Mouse (Mus musculus) liver, adult 2 months (tissue): ENCODE data around the gene Knop1. TPM values are rescaled to one million over a fixed set of nuclear protein-coding genes. Genes with fewer than 3 reads are reported as not detected.

Experiments
- DNase-seq: peaks from one replicate; pipeline ENCODE4 v3.0.0-alpha.2; 2011; ENCODE audit warnings: low read depth, low spot score; ENCODE audit errors: extremely low read depth
- H3K27ac ChIP-seq: fragments of 200-500 bp; replicated peaks from 2 replicates; pipeline ENCODE4 v1.5.1; 2012; ENCODE audit warnings: low read depth, mild to moderate bottlenecking, control low read depth, inconsistent platforms, low read length; ENCODE audit not compliant: insufficient read depth
- H3K27me3 ChIP-seq: fragments of 200-500 bp; 2 replicates; pipeline ENCODE4 v1.6.1; 2012; ENCODE audit warnings: mild to moderate bottlenecking, moderate library complexity, low read length, inconsistent platforms; ENCODE audit not compliant: control insufficient read depth, insufficient read depth
- H3K36me3 ChIP-seq: fragments of 200-500 bp; 2 replicates; pipeline ENCODE4 v1.6.1; 2012; ENCODE audit warnings: low read length, inconsistent platforms; ENCODE audit not compliant: control insufficient read depth, insufficient read depth
- H3K4me1 ChIP-seq: fragments of 200-500 bp; 2 replicates; pipeline ENCODE4 v1.6.1; 2011; ENCODE audit warnings: low read length; ENCODE audit not compliant: control insufficient read depth, insufficient read depth
- H3K4me3 ChIP-seq: fragments of 200-500 bp; 2 replicates; pipeline ENCODE4 v1.5.1; 2011; ENCODE audit warnings: low read depth, mild to moderate bottlenecking, control low read depth, low read length, moderate library complexity; ENCODE audit not compliant: insufficient read depth
- H3K79me2 ChIP-seq: fragments of 200-500 bp; 2 replicates; pipeline ENCODE4 v1.6.1; 2012; ENCODE audit warnings: inconsistent platforms, mild to moderate bottlenecking, low read length, moderate library complexity; ENCODE audit not compliant: control insufficient read depth, insufficient read depth
- H3K9ac ChIP-seq: fragments of 200-500 bp; 2 replicates; pipeline ENCODE4 v1.6.1; 2012; ENCODE audit warnings: low read depth, mild to moderate bottlenecking, control low read depth, inconsistent platforms, low read length
- CTCF ChIP-seq: fragments of 200-500 bp; IDR thresholded peaks from 2 replicates; pipeline ENCODE4 v1.5.1; 2011; ENCODE audit warnings: low read depth, low read length, control low read depth
- POLR2A ChIP-seq: fragments of 200-500 bp; IDR thresholded peaks from 2 replicates; pipeline ENCODE4 v1.6.1; 2011; ENCODE audit warnings: low read length, control low read depth; ENCODE audit not compliant: insufficient read depth; ENCODE audit errors: extremely low read depth
- WGBS: fragments of 180-500 bp; shearing (Covaris S2); methylation state at CpG from one replicate; pipeline ENCODE4 v1.1.7; 2018; 5-methylcytosine and 5-hydroxymethylcytosine counted together
- polyA plus RNA-seq: library from polyadenylated mRNA; depleted of rRNA; stranded (reverse); fragments of >200 nt; gene quantifications from 2 replicates; pipeline ENCODE4 v1.2.3, GENCODE M21; 2012
- total RNA-seq: library from RNA; depleted of rRNA; stranded (reverse); fragments of >200 nt; gene quantifications from 2 replicates; pipeline ENCODE4 v1.2.3, GENCODE M21; 2014

The Knop1 gene
- total and polyA plus RNA-seq, 2 experiments: 6.0 to 9.4 TPM

- peaks cover 13% of the 10 kb centered on the region; the same call in 1 of the 2 replicates for H3K36me3 ChIP-seq
- 69% methylated on average over 7 of the region's 7 CpGs for WGBS
- no peaks in the 10 kb centered on the region for H3K27me3 ChIP-seq
- H3K4me1 ChIP-seq: peaks cover 11% of the 10 kb centered on the region
- no peak overlapping the region for H3K4me3 ChIP-seq
- no peak for DNase-seq
- H3K9ac ChIP-seq: no peak overlapping the region
- H3K79me2 ChIP-seq: no peaks in the 10 kb centered on the region
- no peak for TF ChIP-seq POLR2A
- no peak overlapping the region for H3K27ac ChIP-seq
Measured at GRCm38 (mm10) chr7:118851571-118851970, 4.5 kb downstream of the Knop1 start.

- no peak overlapping the region for H3K27ac ChIP-seq
- H3K4me3 ChIP-seq: no peak overlapping the region
- H3K27me3 ChIP-seq: no peaks in the 10 kb centered on the region
- no peak for TF ChIP-seq POLR2A
- TF ChIP-seq CTCF: no peak
- peaks cover 6% of the 10 kb centered on the region for H3K4me1 ChIP-seq
- peaks cover 18% of the 10 kb centered on the region for H3K36me3 ChIP-seq
- DNase-seq: no peak
- WGBS: 52% methylated on average over 9 of the region's 9 CpGs
- H3K9ac ChIP-seq: no peak overlapping the region
- no peaks in the 10 kb centered on the region for H3K79me2 ChIP-seq
Measured at GRCm38 (mm10) chr7:118850676-118851290, 5.3 kb downstream of the Knop1 start.

DNA sequence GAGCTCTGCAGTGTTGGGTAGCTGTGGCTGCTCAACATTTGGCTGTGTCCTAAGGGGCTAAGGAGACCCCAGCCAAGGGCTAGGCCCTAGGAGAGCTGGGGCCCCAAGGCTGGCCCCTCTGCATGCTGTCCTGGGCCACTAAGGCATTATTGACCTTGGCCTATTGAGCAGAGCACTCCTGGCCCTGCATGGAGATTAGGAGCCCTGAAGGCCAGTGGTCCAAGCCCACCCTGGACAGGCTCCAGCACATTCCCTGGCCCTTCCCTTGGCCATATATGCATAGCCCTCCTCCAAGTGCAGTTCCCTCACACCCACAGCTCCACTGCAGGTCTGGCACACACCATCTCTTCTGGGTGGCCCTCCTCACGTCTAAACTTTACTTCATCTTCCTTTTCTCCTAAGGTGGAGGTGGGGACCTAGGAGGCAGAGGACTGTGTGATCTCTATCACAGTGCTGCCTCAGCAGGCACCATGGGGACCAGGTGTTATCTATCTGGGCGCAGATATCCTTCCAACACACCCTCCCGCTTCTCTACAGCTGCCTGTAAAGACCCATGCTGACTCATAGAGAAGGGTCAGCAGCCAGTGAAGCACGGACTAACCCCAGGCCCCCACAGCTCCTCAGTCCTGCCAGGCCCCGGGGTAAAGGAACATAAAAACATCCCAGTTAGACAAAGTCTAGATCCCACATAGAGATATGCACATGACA is 6.4 kb downstream of the Knop1 start:
- H3K9ac ChIP-seq: no peak overlapping the region
- H3K27ac ChIP-seq: no peak overlapping the region
- no peak for DNase-seq
- H3K79me2 ChIP-seq: no peaks in the 10 kb centered on the region
- TF ChIP-seq CTCF (no peak), POLR2A (no peak)
- H3K27me3 ChIP-seq: no peaks in the 10 kb centered on the region
- peaks cover 6% of the 10 kb centered on the region for H3K4me1 ChIP-seq
- 87% methylated on average over 5 of the region's 5 CpGs for WGBS
- no peak overlapping the region for H3K4me3 ChIP-seq
- H3K36me3 ChIP-seq: peaks cover 27% of the 10 kb centered on the region

DNA sequence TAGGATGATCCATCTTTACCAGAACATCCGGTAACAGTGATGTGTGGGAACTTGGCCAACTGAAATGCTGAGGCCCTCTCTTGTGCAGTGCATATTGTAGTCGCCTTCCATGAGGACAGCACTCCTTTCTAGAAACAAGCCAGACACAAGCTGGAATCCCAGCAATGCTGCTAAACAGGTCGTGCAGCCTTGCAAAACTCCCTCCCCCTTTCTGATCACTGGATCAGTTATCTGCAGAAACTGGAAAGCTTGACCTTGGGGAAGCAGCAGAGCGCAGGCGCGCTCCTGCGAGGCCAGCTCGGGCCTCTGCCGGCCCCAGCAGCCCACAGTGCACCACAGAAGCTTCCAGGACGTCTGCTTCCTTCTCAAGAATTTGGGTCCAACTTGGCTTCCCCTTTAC is 7.3 kb downstream of the Knop1 start:
- Histone ChIP-seq H3K9ac (no peak overlapping the region), H3K79me2 (no peaks in the 10 kb centered on the region), H3K4me3 (no peak overlapping the region), H3K27me3 (no peaks in the 10 kb centered on the region), H3K36me3 (peaks cover 34% of the 10 kb centered on the region), H3K27ac (no peak overlapping the region), H3K4me1 (peaks cover 2% of the 10 kb centered on the region; the same call in 1 of the 2 replicates)
- TF ChIP-seq CTCF: no peak
- TF ChIP-seq POLR2A: no peak
- DNase-seq: no peak
- WGBS: 65% methylated on average over 10 of the region's 10 CpGs

DNA sequence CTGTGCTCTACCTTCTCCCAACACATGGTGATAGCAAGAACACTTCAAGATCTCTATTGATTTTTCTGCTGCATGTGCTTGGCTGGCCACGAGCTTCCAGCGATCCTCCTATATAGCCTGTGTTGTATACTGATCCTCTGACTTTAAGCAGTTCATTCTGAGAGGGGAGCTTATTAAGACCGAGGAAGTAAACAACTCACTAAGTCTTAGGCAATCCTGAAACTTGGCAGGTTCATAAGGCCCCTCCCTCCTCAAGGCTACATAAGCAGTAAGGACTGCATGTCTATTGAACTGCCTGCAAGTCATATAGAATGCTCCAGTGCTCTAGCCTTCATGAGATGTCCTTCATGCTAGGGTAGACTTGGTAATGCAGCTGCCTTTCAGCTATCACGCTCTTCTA is 9.7 kb downstream of the Knop1 start:
- H3K4me3 ChIP-seq: no peak overlapping the region
- 71% methylated on average over 4 of the region's 4 CpGs for WGBS
- no peak overlapping the region for H3K27ac ChIP-seq
- H3K36me3 ChIP-seq: peaks cover 42% of the 10 kb centered on the region
- no peaks in the 10 kb centered on the region for H3K27me3 ChIP-seq
- H3K9ac ChIP-seq: no peak overlapping the region
- H3K4me1 ChIP-seq: no peaks in the 10 kb centered on the region
- DNase-seq: peak; percentile 29
- no peak for TF ChIP-seq POLR2A
- no peak for TF ChIP-seq CTCF
- no peaks in the 10 kb centered on the region for H3K79me2 ChIP-seq

GRCm38 (mm10) chr7:118845141-118845540 is 10.9 kb downstream of the Knop1 start:
- peaks cover 43% of the 10 kb centered on the region for H3K36me3 ChIP-seq
- H3K27ac ChIP-seq: no peak overlapping the region
- no peaks in the 10 kb centered on the region for H3K27me3 ChIP-seq
- H3K4me1 ChIP-seq: no peaks in the 10 kb centered on the region
- H3K9ac ChIP-seq: no peak overlapping the region
- no peak overlapping the region for H3K4me3 ChIP-seq
- no peak for TF ChIP-seq POLR2A
- TF ChIP-seq CTCF: no peak
- DNase-seq: no peak
- 74% methylated on average over 5 of the region's 5 CpGs for WGBS
- no peaks in the 10 kb centered on the region for H3K79me2 ChIP-seq
